Mouse (Mus musculus): ENCODE measurements around the gene Gna13. TPM values are rescaled to one million over a fixed set of nuclear protein-coding genes. Genes with fewer than 3 reads are reported as not detected.

Gene Gna13
- polyA plus RNA-seq, 1 experiment from 2014 or later = 20.5 TPM

DNA sequence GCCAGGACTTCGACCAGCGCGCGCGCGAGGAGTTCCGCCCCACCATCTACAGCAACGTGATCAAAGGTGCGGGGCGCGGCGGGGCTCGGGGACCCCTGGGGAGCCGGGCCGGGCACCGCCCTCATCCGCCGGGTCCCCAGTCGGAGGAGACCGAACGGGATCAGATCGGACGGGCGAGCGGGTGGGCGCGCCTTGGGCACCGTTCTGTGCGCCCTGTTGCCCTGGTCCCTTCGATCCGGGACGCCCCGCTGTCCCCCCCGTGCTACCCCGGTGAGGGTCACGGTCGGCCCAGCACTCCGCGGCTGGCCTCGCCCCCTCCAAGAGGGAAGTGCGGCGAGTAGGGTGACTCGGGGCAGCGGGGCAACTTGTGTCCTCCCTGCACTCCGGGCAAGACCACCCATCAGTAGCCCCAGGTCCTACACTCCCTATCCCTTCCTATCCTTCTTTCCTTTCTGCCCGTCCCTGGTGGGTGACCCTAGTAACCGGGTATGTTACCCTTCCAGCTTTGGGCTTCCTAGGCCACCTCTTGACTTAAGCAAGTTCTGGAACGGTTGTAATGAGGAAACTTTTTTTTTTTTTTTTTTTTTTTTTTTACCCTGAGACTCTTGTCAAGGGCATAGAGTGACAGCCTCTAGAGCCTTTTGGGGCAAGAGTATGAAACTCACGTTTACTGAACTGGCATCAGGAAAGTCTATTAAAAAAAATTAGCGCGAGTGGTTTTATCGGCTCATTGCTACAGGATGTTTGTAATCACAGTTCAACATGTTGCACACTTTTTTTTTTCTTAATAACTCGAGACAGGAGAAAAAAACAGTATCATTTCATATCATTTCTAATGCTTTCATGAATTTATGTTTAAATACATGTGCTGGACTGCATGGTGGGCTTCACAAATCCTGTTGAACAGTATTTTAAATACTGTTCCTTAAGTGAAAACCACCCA, 831 bp downstream of the Gna13 start:
- H3K27ac ChIP-seq (ENCODE audit: low read length) = peak overlapping the region; percentile 96
- peak; percentile 30 for ATAC-seq
- H3K27me3 ChIP-seq (ENCODE audit: control insufficient read depth, insufficient read depth, low read depth, low read length) = no peaks in the 10 kb centered on the region; the same call in 1 of the 2 replicates
- H3K9ac ChIP-seq (ENCODE audit: low read depth, low read length) = peak overlapping the region; percentile 94
- H3K36me3 ChIP-seq (ENCODE audit: control insufficient read depth, insufficient read depth, low read length) = peaks cover 3% of the 10 kb centered on the region; the same call in 1 of the 2 replicates
- peak overlapping the region; percentile 70 for H3K4me2 ChIP-seq (ENCODE audit: low read length)
- H3K4me1 ChIP-seq (ENCODE audit: control insufficient read depth, insufficient read depth, low read length) = peaks cover 53% of the 10 kb centered on the region
- 3% methylated on average over 42 of the region's 53 CpGs for WGBS
- H3K4me3 ChIP-seq (ENCODE audit: low read depth, low read length) = peak overlapping the region; percentile 77
- no peaks in the 10 kb centered on the region for H3K9me3 ChIP-seq (replicated peaks; ENCODE audit: control insufficient read depth, low read length, poor library complexity, severe bottlenecking)

DNA sequence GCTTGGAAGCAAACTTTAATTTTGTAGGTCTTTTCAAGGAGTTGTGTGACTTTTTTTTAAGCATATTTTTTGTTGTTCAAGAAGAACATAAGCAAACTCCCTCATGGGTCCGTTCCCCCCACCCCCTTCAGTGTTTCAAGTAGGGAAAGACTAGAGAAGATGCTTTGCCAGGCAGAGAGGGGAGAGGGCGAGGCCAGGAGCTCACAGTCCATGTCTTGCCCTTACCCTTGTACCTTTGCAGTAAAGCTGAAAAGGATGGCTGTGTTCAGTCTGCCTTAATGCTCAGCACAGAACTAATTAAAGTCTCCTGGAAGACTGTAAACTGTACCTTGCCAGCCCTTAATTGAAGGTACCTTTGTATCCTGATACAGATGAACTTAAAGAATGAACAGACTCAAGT, 1.7 kb downstream of the Gna13 start:
- Histone ChIP-seq H3K9ac (ENCODE audit: low read depth, low read length) (peak overlapping the region; percentile 44), H3K4me3 (ENCODE audit: low read depth, low read length) (peak overlapping the region; percentile 28), H3K36me3 (ENCODE audit: control insufficient read depth, insufficient read depth, low read length) (peaks cover 3% of the 10 kb centered on the region; the same call in 1 of the 2 replicates), H3K27ac (ENCODE audit: low read length) (no peak overlapping the region), H3K4me2 (ENCODE audit: low read length) (peak overlapping the region; percentile 70), H3K4me1 (ENCODE audit: control insufficient read depth, insufficient read depth, low read length) (peaks cover 56% of the 10 kb centered on the region), H3K9me3 (replicated peaks; ENCODE audit: control insufficient read depth, low read length, poor library complexity, severe bottlenecking) (no peaks in the 10 kb centered on the region), H3K27me3 (ENCODE audit: control insufficient read depth, insufficient read depth, low read depth, low read length) (no peaks in the 10 kb centered on the region; the same call in 1 of the 2 replicates)
- no peak for ATAC-seq
- 77% methylated on average over 2 of the region's 2 CpGs for WGBS

DNA sequence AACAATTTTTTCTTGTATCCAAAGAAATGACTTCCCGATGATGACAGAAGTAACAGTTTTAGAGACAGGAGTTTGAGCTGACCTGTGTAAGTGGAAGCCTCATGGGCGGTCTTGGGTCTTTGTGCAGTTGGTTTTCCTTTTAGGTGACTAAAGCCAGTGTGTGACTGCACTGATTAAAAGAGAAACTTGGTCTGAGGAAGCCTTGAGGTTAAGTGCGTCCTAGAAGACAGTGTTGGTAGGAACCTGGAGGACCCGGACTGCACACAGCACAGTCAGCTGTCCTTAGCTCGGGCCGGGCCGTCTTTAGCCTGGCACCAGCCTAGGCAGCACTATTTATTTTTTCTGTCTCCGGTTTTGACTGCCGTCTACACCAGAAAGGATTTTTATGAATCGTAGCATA, 2.2 kb downstream of the Gna13 start:
- Histone ChIP-seq H3K27me3 (ENCODE audit: control insufficient read depth, insufficient read depth, low read depth, low read length) (no peaks in the 10 kb centered on the region; the same call in 1 of the 2 replicates), H3K4me3 (ENCODE audit: low read depth, low read length) (peak overlapping the region; percentile 28), H3K9me3 (replicated peaks; ENCODE audit: control insufficient read depth, low read length, poor library complexity, severe bottlenecking) (no peaks in the 10 kb centered on the region), H3K4me2 (ENCODE audit: low read length) (peak overlapping the region; percentile 70), H3K36me3 (ENCODE audit: control insufficient read depth, insufficient read depth, low read length) (peaks cover 3% of the 10 kb centered on the region; the same call in 1 of the 2 replicates), H3K4me1 (ENCODE audit: control insufficient read depth, insufficient read depth, low read length) (peaks cover 56% of the 10 kb centered on the region), H3K27ac (ENCODE audit: low read length) (no peak overlapping the region), H3K9ac (ENCODE audit: low read depth, low read length) (peak overlapping the region; percentile 44; the same call in 1 of the 2 replicates)
- WGBS = 76% methylated on average over 10 of the region's 10 CpGs
- no peak for ATAC-seq

DNA sequence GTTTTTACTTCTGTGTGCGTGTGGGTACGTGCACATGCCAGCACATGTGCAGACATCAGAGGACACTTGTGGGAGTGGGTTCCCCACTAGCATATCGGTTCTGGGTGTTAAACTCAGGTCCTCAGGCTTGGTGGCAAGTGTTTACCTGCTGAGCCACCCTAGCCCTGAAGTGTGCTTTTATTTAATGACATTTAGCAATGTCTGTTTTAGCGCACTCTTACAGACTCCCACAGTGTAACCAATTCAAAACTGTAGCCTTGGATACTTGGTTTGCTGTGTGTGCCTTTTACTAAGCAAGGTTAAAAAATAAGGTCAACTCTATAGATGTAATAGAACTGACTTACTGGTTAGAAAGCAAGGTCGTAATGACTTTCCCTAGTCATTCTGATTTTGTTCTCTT, 3.2 kb downstream of the Gna13 start:
- ATAC-seq = no peak
- peak overlapping the region; percentile 70 for H3K4me2 ChIP-seq (ENCODE audit: low read length)
- peaks cover 56% of the 10 kb centered on the region for H3K4me1 ChIP-seq (ENCODE audit: control insufficient read depth, insufficient read depth, low read length)
- no peak overlapping the region for H3K9ac ChIP-seq (ENCODE audit: low read depth, low read length)
- no peak overlapping the region for H3K27ac ChIP-seq (ENCODE audit: low read length)
- H3K4me3 ChIP-seq (ENCODE audit: low read depth, low read length) = no peak overlapping the region
- peaks cover 3% of the 10 kb centered on the region; the same call in 1 of the 2 replicates for H3K36me3 ChIP-seq (ENCODE audit: control insufficient read depth, insufficient read depth, low read length)
- no peaks in the 10 kb centered on the region; the same call in 1 of the 2 replicates for H3K27me3 ChIP-seq (ENCODE audit: control insufficient read depth, insufficient read depth, low read depth, low read length)
- WGBS = 93% methylated on average over 5 of the region's 5 CpGs
- H3K9me3 ChIP-seq (replicated peaks; ENCODE audit: control insufficient read depth, low read length, poor library complexity, severe bottlenecking) = no peaks in the 10 kb centered on the region

DNA sequence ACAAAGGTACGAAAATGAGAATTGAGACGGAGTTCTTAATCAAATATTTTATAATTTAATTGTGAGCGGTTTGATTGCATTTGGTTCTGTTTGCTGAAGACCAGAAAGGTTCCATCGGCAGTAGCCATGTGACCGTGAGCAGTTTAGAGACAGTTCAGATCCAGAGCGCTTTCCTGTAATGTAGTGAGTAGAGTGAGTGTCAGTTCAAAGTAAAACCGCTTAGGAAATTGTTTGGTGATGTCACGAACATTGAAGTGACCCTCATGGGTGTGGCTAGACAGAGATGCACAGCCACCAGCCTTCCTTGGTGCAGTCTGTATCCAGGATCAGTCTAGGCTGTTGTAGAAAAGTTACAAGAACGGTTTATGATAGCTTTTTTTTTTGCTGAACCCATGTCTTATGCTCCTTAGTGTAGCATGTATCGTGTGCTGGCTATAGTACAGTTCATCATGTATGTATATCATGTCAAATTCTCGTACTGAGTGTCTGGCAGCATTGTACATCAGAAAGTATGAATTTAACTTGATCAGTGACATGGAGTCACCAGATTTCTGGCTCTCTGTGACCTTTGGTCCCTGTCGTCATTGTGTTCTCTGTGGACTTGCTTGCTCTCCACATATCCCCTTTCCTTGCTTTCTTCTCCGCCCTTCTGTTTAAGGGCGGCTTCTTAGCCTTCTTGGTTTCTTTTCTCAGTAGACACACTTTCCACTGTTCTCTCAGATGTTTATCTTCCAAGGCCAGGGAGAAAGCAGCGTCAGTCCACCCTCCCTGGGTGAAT, 4.4 kb downstream of the Gna13 start:
- H3K36me3 ChIP-seq (ENCODE audit: control insufficient read depth, insufficient read depth, low read length) = peaks cover 3% of the 10 kb centered on the region; the same call in 1 of the 2 replicates
- H3K4me1 ChIP-seq (ENCODE audit: control insufficient read depth, insufficient read depth, low read length) = peaks cover 48% of the 10 kb centered on the region
- H3K27ac ChIP-seq (ENCODE audit: low read length) = no peak overlapping the region
- no peak overlapping the region for H3K4me3 ChIP-seq (ENCODE audit: low read depth, low read length)
- no peak overlapping the region for H3K9ac ChIP-seq (ENCODE audit: low read depth, low read length)
- WGBS = 84% methylated on average over 15 of the region's 15 CpGs
- no peaks in the 10 kb centered on the region for H3K27me3 ChIP-seq (ENCODE audit: control insufficient read depth, insufficient read depth, low read depth, low read length)
- no peak for ATAC-seq
- H3K9me3 ChIP-seq (replicated peaks; ENCODE audit: control insufficient read depth, low read length, poor library complexity, severe bottlenecking) = no peaks in the 10 kb centered on the region
- no peak overlapping the region for H3K4me2 ChIP-seq (ENCODE audit: low read length)

DNA sequence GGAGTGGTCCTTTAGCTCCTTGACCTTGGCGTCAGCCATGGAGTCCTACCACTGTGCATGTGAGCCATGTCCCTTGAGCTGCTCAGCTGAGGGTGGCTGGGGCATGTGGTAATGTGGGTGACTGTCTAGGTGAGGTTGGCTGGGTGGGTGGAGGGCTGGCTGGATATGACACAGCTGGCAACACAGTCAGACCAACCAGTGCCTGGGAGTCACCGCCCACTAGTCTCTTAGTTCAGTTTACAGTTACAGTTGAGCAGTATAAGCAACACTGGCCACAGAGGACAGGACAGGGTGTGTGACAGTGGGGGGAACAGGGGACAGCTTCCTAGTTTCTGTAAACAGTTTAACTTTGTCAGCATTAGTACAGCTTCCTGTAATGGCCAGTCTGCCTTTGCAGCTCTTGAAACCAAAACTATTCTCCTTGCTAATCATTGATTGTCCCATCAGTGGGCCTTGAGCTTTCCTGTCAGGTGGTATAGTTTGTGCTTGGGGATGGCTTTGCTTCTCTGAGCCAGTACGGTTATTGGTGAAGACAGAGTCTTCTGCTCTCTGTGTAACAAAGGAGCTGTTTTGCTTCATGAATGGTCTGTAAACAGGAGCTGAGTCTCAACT, 6.5 kb downstream of the Gna13 start:
- no peak overlapping the region for H3K9ac ChIP-seq (ENCODE audit: low read depth, low read length)
- H3K4me1 ChIP-seq (ENCODE audit: control insufficient read depth, insufficient read depth, low read length) = peaks cover 46% of the 10 kb centered on the region
- H3K27ac ChIP-seq (ENCODE audit: low read length) = no peak overlapping the region
- H3K36me3 ChIP-seq (ENCODE audit: control insufficient read depth, insufficient read depth, low read length) = peaks cover 3% of the 10 kb centered on the region; the same call in 1 of the 2 replicates
- no peaks in the 10 kb centered on the region for H3K27me3 ChIP-seq (ENCODE audit: control insufficient read depth, insufficient read depth, low read depth, low read length)
- no peak for ATAC-seq
- H3K9me3 ChIP-seq (replicated peaks; ENCODE audit: control insufficient read depth, low read length, poor library complexity, severe bottlenecking) = no peaks in the 10 kb centered on the region
- no peak overlapping the region for H3K4me3 ChIP-seq (ENCODE audit: low read depth, low read length)
- WGBS = 85% methylated on average over 3 of the region's 3 CpGs
- no peak overlapping the region for H3K4me2 ChIP-seq (ENCODE audit: low read length)

DNA sequence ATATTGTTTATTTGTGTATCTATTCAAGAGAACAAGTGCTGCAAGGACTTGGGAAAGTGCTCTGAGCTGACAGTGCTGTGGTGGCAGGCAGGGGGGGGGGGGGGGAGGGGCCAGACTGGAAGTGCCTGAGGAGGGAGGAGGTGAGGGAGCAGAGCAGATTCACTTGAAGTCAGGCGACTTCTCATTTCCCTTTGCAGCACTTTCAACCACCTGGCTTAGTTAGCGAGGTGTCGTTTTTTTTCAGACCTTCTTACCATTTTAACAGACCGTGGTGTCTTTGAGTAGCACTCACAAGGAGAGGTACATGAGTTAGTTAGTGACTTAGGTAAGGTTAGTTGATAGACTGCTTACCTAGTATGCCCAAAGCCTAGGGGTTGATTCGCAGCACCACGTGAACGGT, 12.8 kb downstream of the Gna13 start:
- Histone ChIP-seq H3K27ac (ENCODE audit: low read length) (no peak overlapping the region), H3K36me3 (ENCODE audit: control insufficient read depth, insufficient read depth, low read length) (no peaks in the 10 kb centered on the region), H3K4me2 (ENCODE audit: low read length) (no peak overlapping the region), H3K9me3 (replicated peaks; ENCODE audit: control insufficient read depth, low read length, poor library complexity, severe bottlenecking) (no peaks in the 10 kb centered on the region), H3K4me3 (ENCODE audit: low read depth, low read length) (no peak overlapping the region), H3K9ac (ENCODE audit: low read depth, low read length) (no peak overlapping the region), H3K4me1 (ENCODE audit: control insufficient read depth, insufficient read depth, low read length) (peaks cover 24% of the 10 kb centered on the region), H3K27me3 (ENCODE audit: control insufficient read depth, insufficient read depth, low read depth, low read length) (no peaks in the 10 kb centered on the region)
- WGBS = 84% methylated on average over 7 of the region's 7 CpGs
- ATAC-seq = no peak

DNA sequence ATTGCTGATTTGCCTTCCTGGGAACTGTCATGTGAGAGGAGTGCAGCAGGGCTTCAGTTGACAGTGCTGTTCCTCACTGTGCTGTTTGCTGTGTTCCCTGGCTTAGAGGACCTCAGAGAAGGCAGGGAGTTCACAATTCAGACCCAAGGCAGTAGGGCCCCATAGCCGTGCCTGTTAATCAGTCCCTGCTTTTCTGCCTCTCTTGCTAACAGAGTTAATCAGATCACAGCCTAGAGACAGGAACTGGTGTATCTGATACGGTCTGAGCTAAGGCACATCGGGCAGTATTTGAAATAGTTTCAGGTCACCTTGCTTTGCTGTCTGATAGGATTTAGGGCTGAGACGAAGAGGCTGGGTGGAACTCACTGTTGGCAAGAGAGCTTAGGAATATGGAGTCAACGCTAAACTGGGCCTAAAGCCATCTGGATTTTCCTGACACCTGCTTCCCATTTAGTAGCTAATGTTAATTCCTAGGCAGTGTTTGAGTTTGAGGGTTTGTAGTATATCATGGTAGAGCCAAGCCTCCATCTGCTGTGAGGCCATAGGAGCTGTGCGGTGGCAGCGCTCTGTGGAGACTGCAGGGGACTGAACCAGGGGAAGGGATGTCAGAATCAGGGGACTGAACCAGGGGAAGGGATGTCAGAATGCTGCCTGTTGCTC, 14.0 kb downstream of the Gna13 start:
- WGBS = 45% methylated on average over 7 of the region's 7 CpGs
- Histone ChIP-seq H3K9ac (ENCODE audit: low read depth, low read length) (no peak overlapping the region), H3K9me3 (replicated peaks; ENCODE audit: control insufficient read depth, low read length, poor library complexity, severe bottlenecking) (no peaks in the 10 kb centered on the region), H3K4me3 (ENCODE audit: low read depth, low read length) (no peak overlapping the region), H3K27ac (ENCODE audit: low read length) (peak overlapping the region; percentile 43; the same call in 1 of the 2 replicates), H3K27me3 (ENCODE audit: control insufficient read depth, insufficient read depth, low read depth, low read length) (no peaks in the 10 kb centered on the region), H3K4me2 (ENCODE audit: low read length) (no peak overlapping the region), H3K4me1 (ENCODE audit: control insufficient read depth, insufficient read depth, low read length) (peaks cover 24% of the 10 kb centered on the region), H3K36me3 (ENCODE audit: control insufficient read depth, insufficient read depth, low read length) (no peaks in the 10 kb centered on the region)
- ATAC-seq = no peak

Data from midbrain, embryonic 16.5 days (tissue).